Mouse (Mus musculus): ENCODE measurements around the gene Ppp1r14a. TPM values are rescaled to one million over a fixed set of nuclear protein-coding genes. Genes with fewer than 3 reads are reported as not detected.
A peak's percentile ranks its signal among the peaks of the same experiment; 100 is the strongest.

Gene Ppp1r14a
- polyA plus RNA-seq, 1 experiment from 2014 or later: 3.0 TPM

DNA sequence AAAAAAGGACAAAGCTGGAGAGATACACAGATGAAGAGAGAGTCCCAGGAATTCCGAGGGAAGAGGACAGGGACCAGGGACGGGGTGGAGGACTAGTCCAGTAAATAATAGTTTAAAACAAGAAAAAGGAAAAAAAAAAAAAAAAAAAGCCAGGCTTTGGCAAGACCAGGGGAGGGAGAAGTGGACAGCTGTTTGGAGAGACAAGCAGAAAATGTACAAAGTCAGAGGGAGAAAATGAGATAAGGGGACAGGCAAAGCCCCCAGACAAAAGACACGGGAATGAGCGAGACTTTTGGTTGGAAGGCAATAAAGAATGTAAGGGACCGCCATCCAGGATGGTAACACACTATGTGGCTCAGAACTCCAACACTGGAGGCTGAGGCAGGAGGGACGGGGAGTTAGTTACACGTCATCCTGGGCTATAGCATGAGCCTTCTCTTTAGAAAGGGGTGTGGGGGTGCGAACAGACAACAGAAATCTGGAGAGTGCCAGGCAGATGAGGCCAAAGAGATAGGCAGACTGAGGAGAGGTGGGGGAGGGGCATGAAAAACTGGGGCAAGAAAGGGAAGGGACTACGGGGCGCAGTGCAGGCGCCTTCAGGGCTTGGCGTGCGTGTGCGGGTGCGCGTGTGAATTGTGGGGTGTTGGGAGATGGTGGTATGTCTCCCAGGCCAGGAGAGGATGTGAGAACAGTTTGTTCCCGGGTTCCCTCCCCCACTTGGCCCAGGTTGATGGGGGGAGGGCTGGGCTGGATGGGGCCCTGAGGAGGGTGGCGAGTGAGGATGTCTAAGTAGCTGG lies 29.2 kb downstream of the Ppp1r14a start:
- no peak overlapping the region for H3K9ac ChIP-seq
- ATAC-seq (ENCODE audit: low FRiP score, low read depth): peak; percentile 8; the same call in 1 of the 2 replicates

DNA sequence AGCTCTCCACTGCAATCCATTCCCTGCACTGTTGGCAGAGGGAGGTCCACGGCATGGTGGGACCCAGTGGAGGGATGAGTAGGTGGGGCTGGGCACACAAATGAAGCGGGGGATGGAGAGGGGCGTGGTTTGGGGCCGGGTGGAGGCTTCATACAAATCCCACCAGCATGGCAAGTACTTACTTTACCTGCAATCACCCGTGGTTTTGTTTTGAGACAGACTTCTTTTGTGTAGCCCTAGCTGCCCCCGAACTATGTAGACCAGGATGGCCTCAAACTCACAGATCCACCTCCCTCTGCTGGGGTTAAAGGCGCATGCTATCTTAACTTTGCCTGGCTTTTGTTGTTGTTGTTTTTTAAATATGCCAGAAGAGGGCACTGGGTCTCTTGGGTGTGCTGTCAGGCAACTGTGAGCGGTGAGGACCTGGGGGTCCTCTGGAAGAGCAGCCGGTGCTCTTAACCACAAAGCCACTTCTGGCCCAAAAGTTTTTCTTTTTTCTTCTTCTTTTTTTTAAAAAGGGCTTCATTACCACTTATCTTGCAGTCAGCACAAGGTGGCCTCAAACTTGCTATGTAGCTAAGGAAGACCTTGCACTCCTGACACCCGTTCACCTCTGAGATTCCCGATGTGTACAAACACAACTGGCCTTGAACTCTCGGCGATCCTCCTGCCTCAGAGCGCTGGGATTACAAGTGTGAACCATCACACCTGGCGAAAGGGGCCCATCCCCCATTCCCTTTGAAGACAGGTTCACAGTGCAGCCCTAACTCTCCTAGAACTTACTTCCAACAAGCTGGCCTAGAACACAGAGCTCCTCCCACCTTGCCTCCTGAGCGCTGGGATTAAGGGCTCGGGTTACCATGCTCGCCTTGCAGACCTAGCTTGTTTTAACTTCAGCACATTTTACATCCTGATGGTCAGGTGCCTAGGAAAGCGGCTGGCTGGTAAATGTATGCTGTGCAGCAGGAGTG lies 30.5 kb downstream of the Ppp1r14a start:
- no peak for ATAC-seq (ENCODE audit: low FRiP score, low read depth)
- H3K4me1 ChIP-seq (replicated peaks): peaks cover 65% of the 10 kb centered on the region
- no peak overlapping the region for H3K4me3 ChIP-seq
- WGBS: 14% methylated on average over 19 of the region's 19 CpGs
- peaks cover 16% of the 10 kb centered on the region; the same call in 1 of the 2 replicates for H3K36me3 ChIP-seq
- H3K9ac ChIP-seq: no peak overlapping the region
- H3K27me3 ChIP-seq: no peaks in the 10 kb centered on the region
- H3K9me3 ChIP-seq: no peaks in the 10 kb centered on the region
- peak overlapping the region; percentile 90 for H3K27ac ChIP-seq (replicated peaks)
- H3K4me2 ChIP-seq: peak overlapping the region; percentile 33

More for the DNA sequence above, 29.2 kb downstream of the Ppp1r14a start:
- H3K36me3 ChIP-seq: peaks cover 9% of the 10 kb centered on the region; the same call in 1 of the 2 replicates
- H3K27me3 ChIP-seq: no peaks in the 10 kb centered on the region
- peaks cover 78% of the 10 kb centered on the region for H3K4me1 ChIP-seq (replicated peaks)
- peak overlapping the region; percentile 33 for H3K4me2 ChIP-seq
- 4% methylated on average over 18 of the region's 18 CpGs for WGBS
- H3K9me3 ChIP-seq: no peaks in the 10 kb centered on the region
- H3K27ac ChIP-seq (replicated peaks): peak overlapping the region; percentile 90
- H3K4me3 ChIP-seq: no peak overlapping the region

GRCm38 (mm10) chr7:29327087-29327486 lies 38.0 kb downstream of the Ppp1r14a start:
- no peaks in the 10 kb centered on the region for H3K27me3 ChIP-seq
- WGBS: 82% methylated on average over 6 of the region's 6 CpGs
- no peak overlapping the region for H3K27ac ChIP-seq (replicated peaks)
- H3K4me2 ChIP-seq: no peak overlapping the region
- H3K36me3 ChIP-seq: peaks cover 65% of the 10 kb centered on the region
- no peak overlapping the region for H3K9ac ChIP-seq
- no peak for ATAC-seq (ENCODE audit: low FRiP score, low read depth)
- no peaks in the 10 kb centered on the region for H3K9me3 ChIP-seq
- no peaks in the 10 kb centered on the region for H3K4me1 ChIP-seq (replicated peaks)
- no peak overlapping the region for H3K4me3 ChIP-seq

DNA sequence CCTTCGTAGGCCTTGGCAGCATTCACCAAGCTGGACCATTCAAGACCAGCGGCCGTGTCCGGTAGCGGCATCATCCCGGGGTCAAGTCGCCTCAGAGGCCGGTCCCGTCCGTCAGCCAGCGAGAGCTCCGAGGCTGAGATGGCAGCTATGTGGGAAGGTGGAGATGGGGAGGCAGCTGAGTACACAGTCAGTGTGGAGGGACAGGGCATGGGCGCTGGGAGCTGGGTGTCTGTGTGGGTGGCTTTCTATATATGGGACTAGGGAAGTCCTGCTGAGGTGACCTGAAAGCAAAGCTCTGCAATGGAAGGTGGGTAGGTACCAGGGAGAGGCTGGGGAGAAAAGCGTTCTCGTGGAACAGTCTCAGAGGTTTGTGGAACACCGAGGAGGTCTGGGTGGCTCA lies 39.9 kb downstream of the Ppp1r14a start:
- H3K4me1 ChIP-seq (replicated peaks): no peaks in the 10 kb centered on the region

DNA sequence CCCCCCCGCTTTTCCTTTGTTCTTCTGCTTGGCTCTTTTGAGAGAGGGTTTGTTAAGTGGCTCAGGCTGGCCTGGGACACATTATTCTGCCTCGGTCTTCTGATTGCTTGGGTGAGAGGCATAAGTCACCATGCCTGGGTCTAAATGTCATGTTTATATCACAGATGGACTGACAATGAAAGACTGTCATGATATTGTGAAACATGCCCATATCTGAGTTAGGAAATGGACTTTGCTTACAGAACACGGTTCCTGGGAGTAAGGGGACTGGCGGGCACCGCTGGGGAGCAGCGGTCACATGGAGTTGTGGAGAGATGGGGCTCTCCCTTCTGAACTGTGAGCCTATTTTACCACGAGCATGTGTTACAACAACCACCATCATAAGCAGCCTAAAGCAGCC lies 45.0 kb downstream of the Ppp1r14a start:
- no peak overlapping the region for H3K4me2 ChIP-seq
- WGBS: 59% methylated on average over 7 of the region's 7 CpGs
- H3K9me3 ChIP-seq: no peaks in the 10 kb centered on the region
- H3K4me1 ChIP-seq (replicated peaks): no peaks in the 10 kb centered on the region
- no peak overlapping the region for H3K4me3 ChIP-seq
- H3K27ac ChIP-seq (replicated peaks): no peak overlapping the region
- H3K9ac ChIP-seq: no peak overlapping the region
- no peaks in the 10 kb centered on the region for H3K27me3 ChIP-seq
- ATAC-seq (ENCODE audit: low FRiP score, low read depth): no peak
- peaks cover 40% of the 10 kb centered on the region for H3K36me3 ChIP-seq

More for the DNA sequence above, 39.9 kb downstream of the Ppp1r14a start:
- ATAC-seq (ENCODE audit: low FRiP score, low read depth): no peak
- Histone ChIP-seq H3K4me2 (no peak overlapping the region), H3K4me3 (no peak overlapping the region), H3K27me3 (no peaks in the 10 kb centered on the region), H3K9ac (no peak overlapping the region), H3K36me3 (peaks cover 69% of the 10 kb centered on the region), H3K27ac (replicated peaks) (no peak overlapping the region), H3K9me3 (no peaks in the 10 kb centered on the region)
- 91% methylated on average over 16 of the region's 16 CpGs for WGBS

- no peaks in the 10 kb centered on the region for H3K9me3 ChIP-seq
- H3K4me1 ChIP-seq (replicated peaks): no peaks in the 10 kb centered on the region
- peaks cover 29% of the 10 kb centered on the region for H3K36me3 ChIP-seq
- no peak overlapping the region for H3K9ac ChIP-seq
- H3K27me3 ChIP-seq: no peaks in the 10 kb centered on the region
- no peak for ATAC-seq (ENCODE audit: low FRiP score, low read depth)
- no peak overlapping the region for H3K4me2 ChIP-seq
- H3K27ac ChIP-seq (replicated peaks): no peak overlapping the region
- H3K4me3 ChIP-seq: no peak overlapping the region
Measured at GRCm38 (mm10) chr7:29335276-29335675, 46.2 kb downstream of the Ppp1r14a start.

DNA sequence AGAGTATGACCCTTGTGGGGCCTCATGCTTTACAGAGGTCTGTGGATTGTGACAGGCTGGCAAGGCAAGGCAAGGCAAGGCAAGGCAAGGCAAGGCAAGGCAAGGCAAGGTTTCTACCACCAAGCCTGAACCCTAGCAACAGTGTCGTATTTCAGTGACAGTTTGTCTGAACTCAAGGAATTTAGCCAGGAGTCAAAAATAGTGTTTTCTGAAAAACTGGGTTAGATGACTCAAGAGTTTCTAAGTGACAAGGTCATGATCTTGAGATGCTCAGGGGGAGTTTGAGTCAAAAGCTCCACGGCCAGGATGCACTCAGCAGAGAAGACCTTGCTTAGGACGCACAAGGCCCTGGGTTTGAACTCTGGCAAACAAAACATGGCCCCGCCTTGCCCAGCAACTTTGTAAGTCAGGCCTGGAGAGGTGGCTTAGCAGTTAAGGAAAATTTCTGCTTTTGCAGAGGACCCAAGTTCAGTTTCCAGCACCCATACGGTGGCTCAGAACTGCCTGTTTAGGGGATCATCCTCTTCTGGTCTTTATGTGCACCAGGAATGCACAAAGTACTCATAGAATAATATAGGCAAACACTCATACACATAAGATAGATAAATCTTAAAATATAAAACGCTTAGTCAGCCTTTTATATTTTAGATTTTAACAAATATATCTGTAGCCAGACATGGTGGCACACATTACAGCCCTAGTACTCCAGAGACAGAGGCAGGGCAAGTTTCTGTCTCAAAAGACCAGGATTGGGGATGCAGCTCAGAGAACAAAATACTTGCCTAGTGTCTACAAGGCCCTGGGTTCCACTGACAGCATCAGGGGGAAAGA lies 46.9 kb downstream of the Ppp1r14a start:
- Histone ChIP-seq H3K4me2 (no peak overlapping the region), H3K36me3 (peaks cover 21% of the 10 kb centered on the region), H3K4me3 (no peak overlapping the region), H3K4me1 (replicated peaks) (no peaks in the 10 kb centered on the region), H3K9me3 (no peaks in the 10 kb centered on the region), H3K27ac (replicated peaks) (no peak overlapping the region), H3K9ac (no peak overlapping the region), H3K27me3 (no peaks in the 10 kb centered on the region)
- WGBS: 80% methylated on average over 6 of the region's 6 CpGs
- no peak for ATAC-seq (ENCODE audit: low FRiP score, low read depth)

DNA sequence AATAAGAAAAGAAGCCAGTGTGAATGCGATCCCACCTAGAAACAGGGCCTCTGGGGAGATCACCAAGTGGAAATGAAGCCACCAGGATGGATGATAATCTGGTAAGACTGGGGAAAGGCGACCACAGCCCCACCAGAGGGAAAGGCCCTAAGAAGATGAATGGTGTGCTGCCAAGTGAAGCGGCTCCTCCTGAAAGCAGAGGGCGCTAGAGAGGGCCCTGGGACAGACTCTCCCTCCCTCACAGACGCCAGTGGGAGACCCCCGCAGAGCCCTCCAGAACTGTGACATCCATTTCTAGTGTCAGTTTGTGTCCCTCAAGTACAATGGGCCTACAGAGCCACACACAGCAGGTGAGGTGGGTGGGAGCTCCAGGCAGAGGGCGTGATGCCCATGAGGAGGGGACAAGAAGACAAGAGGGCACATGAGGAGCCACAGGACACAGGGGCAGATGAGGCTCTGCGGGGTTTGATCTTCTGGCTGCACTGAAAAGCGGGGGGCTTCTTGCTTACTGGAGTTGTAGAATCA lies 47.7 kb downstream of the Ppp1r14a start:
- no peak overlapping the region for H3K4me2 ChIP-seq
- H3K4me3 ChIP-seq: no peak overlapping the region
- peaks cover under 1% of the 10 kb centered on the region; the same call in 1 of the 2 replicates for H3K4me1 ChIP-seq (replicated peaks)
- H3K27me3 ChIP-seq: no peaks in the 10 kb centered on the region
- no peak for ATAC-seq (ENCODE audit: low FRiP score, low read depth)
- H3K27ac ChIP-seq (replicated peaks): no peak overlapping the region
- H3K9ac ChIP-seq: no peak overlapping the region
- WGBS: 66% methylated on average over 9 of the region's 9 CpGs
- H3K36me3 ChIP-seq: peaks cover 15% of the 10 kb centered on the region
- H3K9me3 ChIP-seq: no peaks in the 10 kb centered on the region

DNA sequence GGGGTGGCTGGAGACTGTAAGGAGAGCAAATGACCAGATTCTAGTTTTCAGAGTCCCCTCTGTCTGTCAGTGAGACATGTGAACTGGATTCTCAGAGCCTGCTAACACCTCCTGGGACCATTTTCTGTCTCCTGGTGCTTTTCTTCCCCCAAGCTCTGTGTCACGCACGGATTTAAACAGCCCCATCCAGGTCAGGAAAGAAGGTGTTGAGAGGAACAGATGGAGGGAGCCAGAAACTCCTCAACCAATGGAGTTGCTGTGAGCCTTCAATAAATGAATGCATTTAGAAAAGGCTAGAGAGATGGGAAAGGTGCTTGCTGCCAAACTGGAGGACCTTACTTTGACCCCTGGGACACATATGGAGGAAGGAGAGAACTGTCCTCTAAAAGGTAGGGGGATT lies 48.7 kb downstream of the Ppp1r14a start:
- Histone ChIP-seq H3K36me3 (peaks cover 7% of the 10 kb centered on the region), H3K27me3 (no peaks in the 10 kb centered on the region), H3K4me3 (no peak overlapping the region), H3K9ac (no peak overlapping the region), H3K4me2 (no peak overlapping the region), H3K4me1 (replicated peaks) (peaks cover 9% of the 10 kb centered on the region), H3K9me3 (no peaks in the 10 kb centered on the region), H3K27ac (replicated peaks) (no peak overlapping the region)
- 84% methylated on average over 2 of the region's 2 CpGs for WGBS
- no peak for ATAC-seq (ENCODE audit: low FRiP score, low read depth)

DNA sequence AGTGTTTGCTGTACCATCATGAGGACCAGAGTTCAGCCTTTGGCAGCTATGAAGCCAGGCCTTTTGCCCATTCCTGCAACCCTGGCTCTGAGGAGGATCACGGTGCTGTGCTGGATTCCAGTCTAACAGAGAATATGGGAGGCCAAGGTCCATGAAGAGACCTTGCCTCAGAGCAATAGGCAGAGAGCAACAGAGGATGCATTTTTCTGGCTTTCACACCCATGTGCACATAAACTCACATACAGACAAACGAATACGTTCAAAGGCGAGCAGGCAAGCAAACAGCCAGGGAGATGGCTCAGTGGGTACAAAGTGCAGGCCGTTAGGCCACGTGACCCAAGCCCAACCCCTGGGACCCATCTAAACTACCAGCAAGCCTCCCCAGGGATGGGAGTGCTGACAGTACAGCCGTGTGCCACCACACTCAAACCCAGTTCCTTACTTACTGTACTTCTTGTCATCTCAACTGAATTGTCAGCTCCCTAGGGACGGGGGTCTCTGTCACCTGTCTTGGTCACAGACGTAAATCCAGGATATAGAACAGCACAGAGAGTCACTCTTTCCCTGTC lies 49.3 kb downstream of the Ppp1r14a start:
- ATAC-seq (ENCODE audit: low FRiP score, low read depth): no peak
- H3K36me3 ChIP-seq: peaks cover 3% of the 10 kb centered on the region
- H3K9me3 ChIP-seq: no peaks in the 10 kb centered on the region
- no peak overlapping the region for H3K4me2 ChIP-seq
- 86% methylated on average over 9 of the region's 9 CpGs for WGBS
- H3K27me3 ChIP-seq: no peaks in the 10 kb centered on the region
- H3K9ac ChIP-seq: no peak overlapping the region
- no peak overlapping the region for H3K27ac ChIP-seq (replicated peaks)
- no peak overlapping the region for H3K4me3 ChIP-seq
- peaks cover 9% of the 10 kb centered on the region for H3K4me1 ChIP-seq (replicated peaks)

Measured in hindbrain, embryonic 15.5 days (tissue).